Mouse (Mus musculus): ENCODE results near the gene Clec3a.

Clec3a gene

GRCm38 (mm10) chr8:114458113-114458784 lies 40.4 kb downstream of the Clec3a start:
- no peak for DNase-seq

GRCm38 (mm10) chr8:114460600-114460999 lies 42.7 kb downstream of the Clec3a start:
- DNase-seq, result no peak

- no peak for DNase-seq
Measured at GRCm38 (mm10) chr8:114462591-114462990, 44.7 kb downstream of the Clec3a start.

- no peak for DNase-seq
Measured at GRCm38 (mm10) chr8:114463305-114463704, 45.4 kb downstream of the Clec3a start.

- no peak for DNase-seq
Measured at GRCm38 (mm10) chr8:114468526-114469207, 50.8 kb downstream of the Clec3a start.

- DNase-seq, result no peak
Measured at GRCm38 (mm10) chr8:114469208-114469590, 51.3 kb downstream of the Clec3a start.

GRCm38 (mm10) chr8:114473546-114473945 lies 55.7 kb downstream of the Clec3a start:
- no peak for DNase-seq

Data from cerebellum, adult 11 months (tissue).